Mouse (Mus musculus): ENCODE results near the gene Rhoh. TPM values are rescaled to one million over a fixed set of nuclear protein-coding genes. Genes with fewer than 3 reads are reported as not detected.

The Rhoh gene
- 0.50 and 0.78 TPM in 2 replicates for polyA plus RNA-seq (2015; fragmentation: Nextera tagmentation; extraction: Ambion mirVana)

- Histone ChIP-seq H3K9ac (no peak within 1 kb of the TSS), H3K36me3 (no peaks in the 10 kb centered on the region), H3K27me3 (no peaks in the 10 kb centered on the region), H3K9me3 (replicated peaks) (no peaks in the 10 kb centered on the region), H3K27ac (no peak within 1 kb of the TSS), H3K4me3 (replicated peaks) (no peak within 1 kb of the TSS), H3K4me1 (peaks cover 16% of the 10 kb centered on the region), H3K4me2 (no peak within 1 kb of the TSS)
- 85% methylated on average over 10 of the region's 10 CpGs for WGBS
- ATAC-seq (replicated peaks; ENCODE audit: low FRiP score), result no peak
These were observed at the start of gene Rhoh for GRCm38 (mm10) chr5:65861154-65861944. Rhoh (plus strand) TSS chr5:65861213.

- H3K9ac ChIP-seq, result no peak overlapping the region
- no peak for ATAC-seq (replicated peaks; ENCODE audit: low FRiP score)
- peaks cover 79% of the 10 kb centered on the region for H3K36me3 ChIP-seq
- no peak overlapping the region for H3K4me2 ChIP-seq
- WGBS, result 71% methylated on average over 5 of the region's 5 CpGs
- H3K4me1 ChIP-seq, result no peaks in the 10 kb centered on the region
- H3K27me3 ChIP-seq, result no peaks in the 10 kb centered on the region
- H3K27ac ChIP-seq, result no peak overlapping the region
- no peak overlapping the region for H3K4me3 ChIP-seq (replicated peaks)
- no peaks in the 10 kb centered on the region for H3K9me3 ChIP-seq (replicated peaks)
These were observed 37.3 kb upstream of the Rhoh start for GRCm38 (mm10) chr5:65823601-65824133.

- peaks cover 65% of the 10 kb centered on the region for H3K36me3 ChIP-seq
- H3K4me1 ChIP-seq, result no peaks in the 10 kb centered on the region
- H3K9ac ChIP-seq, result no peak overlapping the region
- WGBS, result 92% methylated on average over 4 of the region's 4 CpGs
- ATAC-seq (replicated peaks; ENCODE audit: low FRiP score), result no peak
- H3K27me3 ChIP-seq, result no peaks in the 10 kb centered on the region
- H3K4me3 ChIP-seq (replicated peaks), result no peak overlapping the region
- H3K9me3 ChIP-seq (replicated peaks), result no peaks in the 10 kb centered on the region
- no peak overlapping the region for H3K4me2 ChIP-seq
- no peak overlapping the region for H3K27ac ChIP-seq
These were observed 34.5 kb upstream of the Rhoh start for GRCm38 (mm10) chr5:65826476-65826875.

GRCm38 (mm10) chr5:65827102-65827501, 33.9 kb upstream of the Rhoh start:
- WGBS, result 90% methylated on average over 8 of the region's 8 CpGs
- ATAC-seq (replicated peaks; ENCODE audit: low FRiP score), result no peak
- no peak overlapping the region for H3K4me3 ChIP-seq (replicated peaks)
- no peak overlapping the region for H3K9ac ChIP-seq
- no peak overlapping the region for H3K27ac ChIP-seq
- no peak overlapping the region for H3K4me2 ChIP-seq
- no peaks in the 10 kb centered on the region for H3K9me3 ChIP-seq (replicated peaks)
- no peaks in the 10 kb centered on the region for H3K27me3 ChIP-seq
- no peaks in the 10 kb centered on the region for H3K4me1 ChIP-seq
- peaks cover 60% of the 10 kb centered on the region for H3K36me3 ChIP-seq

- WGBS, result 92% methylated on average over 5 of the region's 5 CpGs
- H3K4me2 ChIP-seq, result no peak overlapping the region
- peaks cover 51% of the 10 kb centered on the region for H3K36me3 ChIP-seq
- H3K4me1 ChIP-seq, result no peaks in the 10 kb centered on the region
- no peaks in the 10 kb centered on the region for H3K9me3 ChIP-seq (replicated peaks)
- no peak overlapping the region for H3K9ac ChIP-seq
- no peak overlapping the region for H3K27ac ChIP-seq
- ATAC-seq (replicated peaks; ENCODE audit: low FRiP score), result no peak
- no peak overlapping the region for H3K4me3 ChIP-seq (replicated peaks)
- H3K27me3 ChIP-seq, result no peaks in the 10 kb centered on the region
These were observed 32.8 kb upstream of the Rhoh start for GRCm38 (mm10) chr5:65828261-65828660.

- H3K4me2 ChIP-seq, result no peak overlapping the region
- 61% methylated on average over 2 of the region's 2 CpGs for WGBS
- ATAC-seq (replicated peaks; ENCODE audit: low FRiP score), result no peak
- no peak overlapping the region for H3K4me3 ChIP-seq (replicated peaks)
- H3K9me3 ChIP-seq (replicated peaks), result no peaks in the 10 kb centered on the region
- no peaks in the 10 kb centered on the region for H3K27me3 ChIP-seq
- H3K4me1 ChIP-seq, result no peaks in the 10 kb centered on the region
- no peak overlapping the region for H3K9ac ChIP-seq
- H3K27ac ChIP-seq, result no peak overlapping the region
- peaks cover 43% of the 10 kb centered on the region for H3K36me3 ChIP-seq
These were observed 32.0 kb upstream of the Rhoh start for GRCm38 (mm10) chr5:65829059-65829458.

GRCm38 (mm10) chr5:65831917-65832618, 28.9 kb upstream of the Rhoh start:
- no peaks in the 10 kb centered on the region for H3K9me3 ChIP-seq (replicated peaks)
- no peak overlapping the region for H3K4me2 ChIP-seq
- ATAC-seq (replicated peaks; ENCODE audit: low FRiP score), result no peak
- H3K27me3 ChIP-seq, result no peaks in the 10 kb centered on the region
- WGBS, result 91% methylated on average over 11 of the region's 11 CpGs
- no peak overlapping the region for H3K4me3 ChIP-seq (replicated peaks)
- H3K27ac ChIP-seq, result no peak overlapping the region
- H3K9ac ChIP-seq, result no peak overlapping the region
- H3K4me1 ChIP-seq, result 0 out of 2 replicates have a peak, but pooled peaks cover under 1% of the 10 kb centered on the region
- H3K36me3 ChIP-seq, result peaks cover 25% of the 10 kb centered on the region

- Histone ChIP-seq H3K9ac (no peak overlapping the region), H3K4me1 (peaks cover 7% of the 10 kb centered on the region; the same call in 1 of the 2 replicates), H3K36me3 (peaks cover 22% of the 10 kb centered on the region), H3K4me2 (no peak overlapping the region), H3K4me3 (replicated peaks) (no peak overlapping the region), H3K9me3 (replicated peaks) (no peaks in the 10 kb centered on the region), H3K27ac (no peak overlapping the region), H3K27me3 (no peaks in the 10 kb centered on the region)
- whole genome bisulfite sequencing, result 88% methylated on average over 3 of the region's 3 CpGs
- no peak for ATAC-seq (replicated peaks; ENCODE audit: low FRiP score)
These were observed 27.9 kb upstream of the Rhoh start for GRCm38 (mm10) chr5:65833092-65833491.

GRCm38 (mm10) chr5:65833766-65834498, 27.1 kb upstream of the Rhoh start:
- no peak overlapping the region for H3K27ac ChIP-seq
- H3K36me3 ChIP-seq, result peaks cover 17% of the 10 kb centered on the region
- H3K4me2 ChIP-seq, result no peak overlapping the region
- no peak for ATAC-seq (replicated peaks; ENCODE audit: low FRiP score)
- H3K9me3 ChIP-seq (replicated peaks), result no peaks in the 10 kb centered on the region
- H3K9ac ChIP-seq, result no peak overlapping the region
- no peak overlapping the region for H3K4me3 ChIP-seq (replicated peaks)
- no peaks in the 10 kb centered on the region for H3K27me3 ChIP-seq
- 92% methylated on average over 8 of the region's 8 CpGs for WGBS
- peaks cover 7% of the 10 kb centered on the region; the same call in 1 of the 2 replicates for H3K4me1 ChIP-seq

- Histone ChIP-seq H3K4me1 (peaks cover 11% of the 10 kb centered on the region), H3K9ac (no peak overlapping the region), H3K27ac (peak overlapping the region; percentile 73), H3K36me3 (peaks cover 6% of the 10 kb centered on the region; the same call in 1 of the 2 replicates), H3K9me3 (replicated peaks) (no peaks in the 10 kb centered on the region), H3K27me3 (no peaks in the 10 kb centered on the region), H3K4me2 (no peak overlapping the region), H3K4me3 (replicated peaks) (no peak overlapping the region)
- peak; percentile 95 for ATAC-seq (replicated peaks; ENCODE audit: low FRiP score)
- WGBS, result 24% methylated on average over 6 of the region's 6 CpGs
These were observed 23.0 kb upstream of the Rhoh start for GRCm38 (mm10) chr5:65838053-65838452.

- H3K9me3 ChIP-seq (replicated peaks), result no peaks in the 10 kb centered on the region
- H3K27ac ChIP-seq, result no peak overlapping the region
- H3K27me3 ChIP-seq, result no peaks in the 10 kb centered on the region
- no peak overlapping the region for H3K4me3 ChIP-seq (replicated peaks)
- no peak overlapping the region for H3K9ac ChIP-seq
- H3K4me2 ChIP-seq, result no peak overlapping the region
- 91% methylated on average over 7 of the region's 7 CpGs for WGBS
- no peaks in the 10 kb centered on the region for H3K36me3 ChIP-seq
- peaks cover 4% of the 10 kb centered on the region for H3K4me1 ChIP-seq
- no peak for ATAC-seq (replicated peaks; ENCODE audit: low FRiP score)
These were observed 18.1 kb upstream of the Rhoh start for GRCm38 (mm10) chr5:65842947-65843346.

- ATAC-seq (replicated peaks; ENCODE audit: low FRiP score), result no peak
- Histone ChIP-seq H3K4me1 (peaks cover 8% of the 10 kb centered on the region), H3K27ac (no peak overlapping the region), H3K4me3 (replicated peaks) (no peak overlapping the region), H3K9ac (no peak overlapping the region), H3K36me3 (no peaks in the 10 kb centered on the region), H3K27me3 (no peaks in the 10 kb centered on the region), H3K4me2 (no peak overlapping the region), H3K9me3 (replicated peaks) (no peaks in the 10 kb centered on the region)
- 90% methylated on average over 8 of the region's 8 CpGs for WGBS
These were observed 14.5 kb upstream of the Rhoh start for GRCm38 (mm10) chr5:65846534-65846933.

Data from kidney, embryonic 15.5 days (tissue).